Mouse (Mus musculus) layer of hippocampus, adult 11-12 months (tissue): Measurements from ENCODE around the gene Smad9.

Experiments used
- DNase-seq: peaks from one replicate; pipeline ENCODE4 v3.0.0; 2022; ENCODE audit warnings: low spot score

Smad9 gene

GRCm38 (mm10) chr3:54809111-54809510, 53.7 kb downstream of the Smad9 start:
- no peak for DNase-seq

- DNase-seq: no peak
Measured at GRCm38 (mm10) chr3:54811616-54812015, 56.2 kb downstream of the Smad9 start.

GRCm38 (mm10) chr3:54813418-54813988, 58.1 kb downstream of the Smad9 start:
- no peak for DNase-seq

GRCm38 (mm10) chr3:54814622-54815021, 59.2 kb downstream of the Smad9 start:
- no peak for DNase-seq

- peak; percentile 54 for DNase-seq
Measured at GRCm38 (mm10) chr3:54815292-54815691, 59.9 kb downstream of the Smad9 start.

- DNase-seq: no peak
Measured at GRCm38 (mm10) chr3:54822526-54822925, 67.1 kb downstream of the Smad9 start.

- DNase-seq: no peak
Measured at GRCm38 (mm10) chr3:54832491-54832890, 77.1 kb downstream of the Smad9 start.

GRCm38 (mm10) chr3:54835421-54835820, 80.0 kb downstream of the Smad9 start:
- DNase-seq: peak; percentile 67
